Mouse (Mus musculus) gonadal fat pad, adult 2 months (tissue): ENCODE measurements around the gene Aadacl4. TPM values are rescaled to one million over a fixed set of nuclear protein-coding genes. Genes with fewer than 3 reads are reported as not detected.
"Not testable (repeated sequence)": the region's sequence is repeated elsewhere in the genome, so short reads cannot be mapped to it uniquely, and the experiment has no call there.

Source experiments
- DNase-seq: peaks from one replicate; pipeline ENCODE4 v3.0.0-alpha.2; 2012; ENCODE audit warnings: low read depth
- polyA plus RNA-seq: library from polyadenylated mRNA; depleted of rRNA; stranded (reverse); fragments of >200 nt; gene quantifications from 2 replicates; pipeline ENCODE4 v1.2.3, GENCODE M21; 2012; rRNA removed

Aadacl4 gene
- not detected in 2 replicates for polyA plus RNA-seq

- no peak for DNase-seq
Observed at GRCm38 (mm10) chr4:144613407-144613806, at the start of gene Aadacl4. Gene Aadacl4 (plus strand): TSS chr4:144613707.

GRCm38 (mm10) chr4:144565034-144565433 lies 48.5 kb upstream of the Aadacl4 start, which contains the start of gene Gm13124:
Gene Gm13124 (minus strand): TSS chr4:144565134.
- DNase-seq: no peak

GRCm38 (mm10) chr4:144567752-144568151 lies 45.8 kb upstream of the Aadacl4 start:
- no peak for DNase-seq

- DNase-seq: not testable (repeated sequence)
Observed at GRCm38 (mm10) chr4:144586207-144586606, 27.3 kb upstream of the Aadacl4 start.

- DNase-seq: peak; percentile 89
Observed at GRCm38 (mm10) chr4:144592790-144593189, 20.7 kb upstream of the Aadacl4 start.

- no peak for DNase-seq
Observed at GRCm38 (mm10) chr4:144614586-144614985, 1.1 kb downstream of the Aadacl4 start.

GRCm38 (mm10) chr4:144638263-144638662 lies 24.8 kb downstream of the Aadacl4 start:
- DNase-seq: peak; percentile 96

Other genes starting within 250 kb of the Aadacl4 start
- gene Pramef20, start 235.8 kb upstream of the Aadacl4 start, polyA plus RNA-seq: not detected in 2 replicates
- 5.5 and 6.4 TPM in 2 replicates for gene Pramef12, start 205.2 kb upstream of the Aadacl4 start, polyA plus RNA-seq
- 0.55 and 0.95 TPM in 2 replicates for gene 1700012P22Rik, start 174.9 kb upstream of the Aadacl4 start, polyA plus RNA-seq
- gene Gm9944, start 160.4 kb upstream of the Aadacl4 start, polyA plus RNA-seq: not detected in 2 replicates
- not detected in 2 replicates for gene Aadacl3, start 150.0 kb upstream of the Aadacl4 start, polyA plus RNA-seq
- not detected in 2 replicates for gene 9430007A20Rik, start 93.9 kb upstream of the Aadacl4 start, polyA plus RNA-seq
- gene Gm13124, start 48.6 kb upstream of the Aadacl4 start, polyA plus RNA-seq: not detected in 2 replicates
- not detected in 2 replicates for gene Gm436, start 72.7 kb downstream of the Aadacl4 start, polyA plus RNA-seq
- not detected in 2 replicates for gene Gm13178, start 107.7 kb downstream of the Aadacl4 start, polyA plus RNA-seq
- not detected in 2 replicates for gene Gm438, start 172.9 kb downstream of the Aadacl4 start, polyA plus RNA-seq